Mouse (Mus musculus): Measurements from ENCODE around the gene Pithd1. TPM values are rescaled to one million over a fixed set of nuclear protein-coding genes. Genes with fewer than 3 reads are reported as not detected.

Gene Pithd1
- 44.7 and 48.6 TPM in 2 replicates for polyA plus RNA-seq (2012; rRNA removed)

- DNase-seq (ENCODE audit: low read depth) = no peak
Measured at GRCm38 (mm10) chr4:135986943-135987710, at the start of gene Pithd1. TSS of gene Pithd1 (minus strand) at chr4:135987264.

DNA sequence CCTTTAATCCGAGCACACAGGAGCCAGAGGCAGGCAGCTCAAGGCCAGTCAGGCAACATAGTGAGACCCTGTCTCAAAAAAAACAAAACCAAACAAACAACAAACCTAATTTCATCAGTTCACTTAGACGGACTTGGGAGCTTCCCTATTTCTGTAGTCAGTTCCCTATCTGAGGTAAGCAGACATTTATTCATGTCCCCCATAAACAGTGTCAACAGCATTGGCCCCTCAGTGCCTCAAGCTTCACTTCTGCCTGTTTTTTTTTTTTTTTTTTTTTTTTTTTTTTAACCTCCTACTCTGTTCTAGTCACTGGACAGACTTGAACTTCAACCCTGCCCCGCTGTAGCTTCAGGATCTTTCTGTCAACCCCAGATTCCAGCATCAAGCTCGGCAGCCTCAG, 48.0 kb upstream of the Pithd1 start:
- no peak for DNase-seq (ENCODE audit: low read depth)

DNA sequence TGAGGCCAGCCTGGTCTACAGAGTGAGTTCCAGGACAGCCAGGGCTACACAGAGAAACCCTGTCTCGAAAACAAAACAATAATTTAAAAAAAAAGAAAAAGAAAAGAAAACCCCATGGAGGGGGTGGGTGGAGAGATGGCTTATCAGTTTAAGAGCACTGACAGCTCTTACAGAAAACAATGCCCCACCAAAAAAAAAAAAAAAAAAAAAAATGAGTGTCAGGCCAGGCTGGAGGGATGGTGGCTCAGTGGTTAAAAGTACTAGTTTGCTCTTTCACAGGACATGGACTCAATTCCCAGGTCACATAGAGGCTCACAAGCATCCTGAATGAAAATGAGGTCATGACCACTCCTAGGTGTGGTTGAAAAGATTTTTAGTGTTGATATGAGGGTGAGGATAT, 46.2 kb upstream of the Pithd1 start:
- DNase-seq (ENCODE audit: low read depth) = no peak

DNA sequence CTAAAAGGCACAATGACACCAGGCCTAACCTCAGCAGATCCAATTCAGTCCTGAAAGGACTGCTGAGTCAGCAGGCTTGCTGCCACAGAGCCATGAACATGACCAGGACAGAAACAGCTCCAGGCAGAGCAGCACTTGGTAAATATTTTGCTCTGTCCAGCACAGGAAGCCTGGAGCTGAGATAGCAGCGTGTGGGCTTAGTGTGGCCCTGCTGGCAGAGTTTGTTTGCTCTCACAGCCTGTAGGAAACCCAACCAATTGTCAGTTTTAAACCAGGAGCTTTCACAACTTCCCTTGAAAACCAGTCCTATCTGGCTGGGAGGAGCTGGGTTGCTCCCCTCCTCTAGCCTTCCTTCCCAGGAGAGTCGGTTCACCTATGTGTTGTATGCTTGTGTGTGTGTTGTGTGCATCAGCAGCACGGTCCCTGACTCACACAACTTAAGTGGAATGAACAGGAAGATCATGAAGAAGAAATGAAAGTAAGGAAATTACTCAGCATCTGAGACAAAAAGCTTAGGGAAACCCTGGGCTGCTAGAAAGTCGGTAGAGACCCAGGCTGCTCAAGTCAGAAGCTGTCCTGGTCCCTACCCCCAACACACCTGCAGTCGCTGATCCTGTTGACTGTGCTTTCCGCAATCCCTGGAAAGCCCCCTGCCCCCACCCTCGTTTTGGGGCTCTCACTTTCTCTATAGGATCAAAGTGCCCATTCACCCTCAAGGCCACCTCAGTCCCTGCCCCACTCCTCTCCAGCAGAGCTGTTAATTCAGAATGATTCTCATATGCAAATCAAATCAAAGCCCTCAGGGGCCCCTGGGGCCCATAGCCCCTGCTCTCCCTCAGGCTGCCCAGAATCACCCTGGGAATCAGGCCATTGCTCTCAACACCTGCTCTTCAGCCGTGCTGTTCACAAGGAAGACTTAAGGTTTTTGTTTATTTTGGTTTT, 44.2 kb upstream of the Pithd1 start:
- no peak for DNase-seq (ENCODE audit: low read depth)

DNA sequence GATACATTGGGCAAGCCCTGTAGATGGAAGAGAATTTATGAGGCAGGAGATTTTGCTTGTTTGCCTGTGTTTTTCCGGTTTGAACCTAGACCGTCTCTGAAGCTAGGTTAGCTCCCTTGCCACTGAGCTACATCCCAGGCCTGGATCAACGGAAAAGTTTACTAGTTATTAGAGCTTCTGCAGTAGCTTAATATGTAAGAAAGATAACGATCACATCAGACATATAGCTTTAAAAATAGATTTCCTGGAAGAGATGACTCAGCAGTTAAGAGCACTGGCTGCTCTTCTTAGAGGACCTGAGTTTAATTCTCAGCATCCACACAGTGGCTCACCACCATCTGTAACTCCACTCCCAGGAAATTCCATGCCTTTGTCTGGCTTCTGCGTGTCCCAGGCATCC, 41.6 kb upstream of the Pithd1 start:
- DNase-seq (ENCODE audit: low read depth) = no peak

- no peak for DNase-seq (ENCODE audit: low read depth)
Measured at GRCm38 (mm10) chr4:136028132-136028564, 41.1 kb upstream of the Pithd1 start.

DNA sequence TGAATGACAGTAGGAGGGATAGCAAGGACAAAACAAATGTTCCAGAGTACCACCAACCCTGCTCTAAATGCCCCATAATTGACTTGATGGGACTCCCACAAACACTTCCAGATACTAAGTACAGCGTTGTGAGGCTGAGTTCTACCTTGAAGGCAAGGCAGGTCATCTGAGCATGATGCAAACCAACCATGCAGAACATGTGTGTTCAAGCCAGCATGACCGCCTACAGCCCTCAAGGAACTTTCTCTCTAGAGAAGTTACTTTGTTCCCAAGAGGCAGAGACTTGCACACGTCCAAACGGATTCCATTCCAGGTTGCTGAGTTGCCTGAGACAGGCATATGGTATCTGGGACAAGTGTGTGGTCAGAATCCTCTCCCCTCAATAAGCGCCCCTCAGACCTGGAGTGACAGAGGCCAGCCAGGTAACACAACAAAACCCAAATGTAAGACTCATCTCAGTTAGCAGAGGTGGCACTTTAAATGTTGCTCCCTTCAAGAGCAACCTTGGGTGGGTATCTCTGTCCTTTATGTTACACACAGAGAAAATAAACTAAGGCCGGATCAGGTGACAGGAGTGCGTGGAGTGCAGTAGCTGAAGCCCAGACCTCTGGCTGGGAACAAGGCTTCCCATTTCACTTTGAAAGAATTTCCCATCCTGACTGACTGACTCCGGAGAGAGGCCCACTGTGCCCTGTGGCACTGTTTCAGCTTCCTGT, 40.5 kb upstream of the Pithd1 start:
- DNase-seq (ENCODE audit: low read depth) = no peak

DNA sequence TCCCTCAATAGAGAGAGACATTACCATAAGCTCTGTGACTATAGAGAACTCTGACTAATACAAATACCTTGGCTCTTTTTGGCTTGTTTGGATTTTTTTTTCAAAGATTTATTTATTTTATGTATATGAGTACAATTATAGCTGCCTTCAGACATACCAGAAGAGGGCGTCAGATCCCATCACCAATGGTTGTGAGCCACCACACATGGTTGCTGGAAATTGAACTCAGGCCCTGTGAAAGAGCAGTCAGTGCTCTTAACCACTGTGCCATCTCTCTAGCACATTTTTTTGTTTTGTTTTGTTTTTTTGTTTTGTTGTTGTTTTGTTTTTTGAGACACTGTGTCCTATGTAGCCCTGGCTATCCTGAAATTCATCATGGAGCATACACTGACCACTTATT, 38.3 kb upstream of the Pithd1 start:
- no peak for DNase-seq (ENCODE audit: low read depth)

- no peak for DNase-seq (ENCODE audit: low read depth)
Measured at GRCm38 (mm10) chr4:136022924-136023323, 35.9 kb upstream of the Pithd1 start.

- DNase-seq (ENCODE audit: low read depth) = peak; percentile 71
Measured at GRCm38 (mm10) chr4:136021549-136022047, 34.5 kb upstream of the Pithd1 start, which contains the start of gene Eloa. TSS of gene Eloa (minus strand) at chr4:136021763.

DNA sequence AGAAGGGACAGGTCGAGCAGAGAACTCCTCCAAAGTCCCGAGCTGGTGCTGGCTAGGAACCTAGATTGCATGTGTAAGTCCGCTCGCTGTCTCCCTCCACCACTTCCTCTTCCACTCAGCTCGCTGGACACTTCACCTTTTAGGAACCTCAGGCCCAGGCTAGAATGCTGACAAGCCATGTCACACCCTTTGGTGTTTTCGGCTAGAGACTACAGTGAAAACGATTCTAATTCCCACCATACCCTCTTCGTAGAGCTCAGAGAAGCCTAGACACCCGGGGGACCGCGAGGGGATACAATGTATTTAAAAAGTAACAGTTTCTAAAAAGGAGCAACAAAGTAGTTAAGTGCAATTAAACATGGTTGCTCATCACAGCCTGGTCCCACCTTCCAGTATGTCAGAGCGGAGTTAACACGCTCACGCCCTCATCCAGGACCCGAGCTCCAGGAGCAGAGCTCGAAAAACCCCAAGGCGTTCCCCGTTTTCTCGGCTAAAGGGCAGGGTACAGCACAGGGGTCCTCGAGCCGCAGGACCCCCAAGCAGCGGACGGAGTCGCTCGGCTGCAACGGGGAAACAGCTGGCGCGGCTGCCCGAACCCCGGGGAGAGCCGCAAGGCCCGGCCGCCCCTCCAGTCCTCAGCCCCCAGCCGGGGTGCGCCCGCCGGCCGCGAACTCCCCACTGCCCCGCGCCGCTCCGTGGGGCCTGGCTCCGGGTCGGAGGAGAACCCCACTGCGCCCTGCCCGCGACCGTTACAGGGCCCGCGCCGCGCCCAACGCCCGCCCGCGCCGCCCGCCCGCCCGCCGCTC, 33.9 kb upstream of the Pithd1 start:
- no peak for DNase-seq (ENCODE audit: low read depth)

DNA sequence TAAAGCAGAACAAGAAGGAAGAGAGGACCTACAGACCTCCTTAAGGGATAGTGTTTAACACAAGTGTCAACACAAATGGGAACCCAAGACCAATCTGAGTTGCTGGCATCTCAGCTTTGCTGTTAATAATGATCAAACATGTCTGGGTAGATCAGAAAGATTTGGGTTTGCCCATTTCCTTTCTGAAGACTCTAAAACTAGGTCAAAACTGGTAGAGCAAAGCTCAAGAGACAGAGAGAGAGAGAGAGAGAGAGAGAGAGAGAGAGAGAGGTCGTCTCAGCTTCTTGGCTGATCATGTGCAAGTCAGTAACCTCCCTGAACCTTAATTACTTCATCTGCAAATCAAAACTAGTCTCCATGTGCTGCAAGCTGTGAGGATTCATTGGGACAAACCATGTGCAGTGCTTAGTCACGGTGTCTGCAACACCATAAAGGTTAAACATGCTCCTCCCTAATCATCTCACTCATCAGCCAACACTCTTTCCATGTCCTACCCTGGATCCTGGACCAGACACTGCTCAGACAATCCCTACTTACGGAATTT, 29.1 kb upstream of the Pithd1 start:
- DNase-seq (ENCODE audit: low read depth) = no peak

GRCm38 (mm10) chr4:136010586-136010985, 23.5 kb upstream of the Pithd1 start:
- DNase-seq (ENCODE audit: low read depth) = no peak

GRCm38 (mm10) chr4:136008782-136009447, 21.9 kb upstream of the Pithd1 start:
- no peak for DNase-seq (ENCODE audit: low read depth)

GRCm38 (mm10) chr4:136006821-136007220, 19.8 kb upstream of the Pithd1 start:
- DNase-seq (ENCODE audit: low read depth) = no peak

GRCm38 (mm10) chr4:136004921-136005320, 17.9 kb upstream of the Pithd1 start:
- no peak for DNase-seq (ENCODE audit: low read depth)

GRCm38 (mm10) chr4:136004107-136004675, 17.1 kb upstream of the Pithd1 start:
- no peak for DNase-seq (ENCODE audit: low read depth)

DNA sequence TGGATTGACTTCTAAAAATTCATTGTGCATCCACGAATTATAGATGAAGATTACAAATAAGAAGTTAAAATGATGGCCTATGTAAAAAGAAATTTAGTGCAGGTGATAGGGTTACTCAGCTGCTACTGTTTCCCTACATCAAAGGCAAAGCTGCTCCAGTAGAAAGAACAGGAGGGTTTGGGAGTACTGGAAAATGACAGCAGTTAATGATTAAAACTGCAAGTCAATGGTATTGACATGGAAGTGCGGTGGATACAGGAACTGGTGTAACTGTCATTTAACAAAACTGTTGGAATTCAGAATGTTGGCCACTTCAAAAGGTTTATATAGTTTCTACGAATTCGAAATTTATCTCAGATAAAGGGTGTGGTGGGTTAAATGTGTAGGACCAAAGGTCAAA, 8.1 kb upstream of the Pithd1 start:
- no peak for DNase-seq (ENCODE audit: low read depth)

GRCm38 (mm10) chr4:135993941-135994340, 6.9 kb upstream of the Pithd1 start:
- DNase-seq (ENCODE audit: low read depth) = no peak

GRCm38 (mm10) chr4:135987714-135988113, 650 bp upstream of the Pithd1 start:
- DNase-seq (ENCODE audit: low read depth) = no peak

Data from gonadal fat pad, adult 2 months (tissue).